Mouse (Mus musculus) granulocyte monocyte progenitor cell, adult 5-6 weeks (primary cell): ENCODE measurements at regions not wholly inside any gene's neighbourhood (a gene's known extent, or its start where the extent isn't known, plus 50 kb on each side); places are given as distances from the start of the nearest gene placed in this dataset.

Experiments
- ATAC-seq: replicated peaks from 2 replicates; pipeline ENCODE4 v1.8.0; 2016; ENCODE audit warnings: mild to moderate bottlenecking, moderate TSS enrichment, inconsistent platforms; ENCODE audit not compliant: poor library complexity, severe bottlenecking

- ATAC-seq = no peak
These were observed 149.2 kb downstream of the Mtx2 start for GRCm38 (mm10) chr2:74974595-74975325.

GRCm38 (mm10) chr2:74977348-74977747, 151.7 kb downstream of the Mtx2 start:
- ATAC-seq = no peak

- ATAC-seq = no peak
These were observed 152.2 kb downstream of the Mtx2 start for GRCm38 (mm10) chr2:74977828-74978227.

GRCm38 (mm10) chr2:74981856-74982255, 156.3 kb downstream of the Mtx2 start:
- no peak for ATAC-seq

GRCm38 (mm10) chr2:74993802-74994201, 168.2 kb downstream of the Mtx2 start:
- no peak for ATAC-seq

GRCm38 (mm10) chr2:74994998-74995397, 169.4 kb downstream of the Mtx2 start:
- ATAC-seq = no peak

GRCm38 (mm10) chr2:74997736-74998135, 172.1 kb downstream of the Mtx2 start:
- no peak for ATAC-seq

- ATAC-seq = no peak
These were observed 174.8 kb downstream of the Mtx2 start for GRCm38 (mm10) chr2:75000368-75000796.

- ATAC-seq = no peak
These were observed 177.0 kb downstream of the Mtx2 start for GRCm38 (mm10) chr2:75002562-75002961.

GRCm38 (mm10) chr2:75008116-75008515, 182.5 kb downstream of the Mtx2 start:
- no peak for ATAC-seq

- no peak for ATAC-seq
These were observed 185.0 kb downstream of the Mtx2 start for GRCm38 (mm10) chr2:75010647-75011046.

- no peak for ATAC-seq
These were observed 186.4 kb downstream of the Mtx2 start for GRCm38 (mm10) chr2:75012046-75012445.

GRCm38 (mm10) chr2:75014994-75015728, 189.6 kb downstream of the Mtx2 start:
- no peak for ATAC-seq

GRCm38 (mm10) chr2:75019459-75019858, 193.9 kb downstream of the Mtx2 start:
- no peak for ATAC-seq

GRCm38 (mm10) chr2:75021639-75022038, 196.0 kb downstream of the Mtx2 start:
- no peak for ATAC-seq

GRCm38 (mm10) chr2:75028151-75028550, 202.5 kb downstream of the Mtx2 start:
- no peak for ATAC-seq

- ATAC-seq = no peak
These were observed 203.6 kb downstream of the Mtx2 start for GRCm38 (mm10) chr2:75029089-75029693.

- ATAC-seq = no peak
These were observed 209.1 kb downstream of the Mtx2 start for GRCm38 (mm10) chr2:75034708-75035107.

- no peak for ATAC-seq
These were observed 213.5 kb downstream of the Mtx2 start for GRCm38 (mm10) chr2:75039066-75039465.

GRCm38 (mm10) chr2:75046892-75047291, 221.3 kb downstream of the Mtx2 start:
- no peak for ATAC-seq

GRCm38 (mm10) chr2:75048071-75048470, 222.5 kb downstream of the Mtx2 start:
- ATAC-seq = no peak
